31 mouse cellular contexts compared by ENCODE assay signal in the genomic region with DNA sequence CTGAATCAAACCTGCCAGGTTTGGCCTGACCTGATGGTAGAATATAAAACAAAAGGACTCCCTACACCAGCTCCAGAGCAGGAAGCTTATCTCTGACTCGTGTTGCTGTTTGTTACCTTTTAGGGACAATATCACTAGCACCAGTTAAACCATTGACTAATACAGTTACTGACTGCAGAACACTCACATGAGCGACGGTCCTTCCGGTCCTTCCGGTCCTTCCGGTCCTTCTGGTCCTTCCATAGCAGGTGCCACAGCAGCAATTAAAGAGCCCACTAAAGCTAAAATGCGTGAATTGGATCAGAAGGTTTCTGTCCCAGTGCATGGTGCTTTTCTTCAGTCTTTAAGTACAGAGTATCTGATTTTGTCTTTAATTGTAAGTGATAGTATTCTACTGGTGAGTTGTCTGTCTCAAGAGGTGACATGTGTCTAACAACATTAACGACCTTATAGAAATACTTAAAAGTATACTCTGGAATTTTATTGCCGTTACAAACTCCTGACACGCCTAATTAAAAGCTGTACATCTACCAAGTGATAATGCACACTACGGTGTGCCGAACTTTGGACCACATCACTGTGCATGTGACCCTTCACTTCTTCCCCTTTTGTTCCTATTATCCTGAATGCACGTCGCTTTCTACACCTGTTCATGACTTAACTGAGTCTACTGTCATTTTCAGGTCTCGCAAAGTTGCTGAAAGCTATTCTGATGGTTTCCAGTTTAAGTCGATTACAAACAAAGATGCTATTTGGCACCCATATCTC.
A peak's percentile ranks its signal among the peaks of the same experiment; 100 is the strongest.
DNase-seq lines count a peak whose midpoint lies in the region; ATAC-seq and TF ChIP-seq lines count a peak whose summit lies in the region.
"Had no signal": no experiment of that assay in that cellular context is flagged by ENCODE, and none has a peak within 500 bp of the region (broad histone marks: within the 10 kb centered on the region; RNA-seq: fewer than 3 reads in every experiment).

No protein-coding gene starts in this region.

- H3K4me1 ChIP-seq in cerebellum, adult 2 months (ENCODE audit: control insufficient read depth, insufficient read depth, low read length) = peaks cover 29% of the 10 kb centered on the region; the same call in 1 of the 2 replicates
- no peaks in the 10 kb centered on the region for H3K4me1 ChIP-seq in lung, adult 2 months (ENCODE audit: control insufficient read depth, insufficient read depth, low read length)
- H3K4me1 ChIP-seq in intestine, embryonic 16.5 days (ENCODE audit: control insufficient read depth, insufficient read depth, low read length) = no peaks in the 10 kb centered on the region
- no peaks in the 10 kb centered on the region for H3K4me1 ChIP-seq in stomach, embryonic 15.5 days
- H3K4me1 ChIP-seq: embryonic facial prominence, embryonic 12.5 days; heart, embryonic 12.5 days; hindbrain, embryonic 13.5 days; liver, embryonic 13.5 days; midbrain, embryonic 10.5 days; neural tube, embryonic 13.5 days had no signal

- no peaks in the 10 kb centered on the region for H3K36me3 ChIP-seq in intestine, embryonic 16.5 days (ENCODE audit: control insufficient read depth, insufficient read depth, low read length)
- H3K36me3 ChIP-seq in stomach, embryonic 15.5 days = no peaks in the 10 kb centered on the region
- H3K36me3 ChIP-seq: embryonic facial prominence, embryonic 12.5 days; heart, embryonic 12.5 days; hindbrain, embryonic 13.5 days; liver, embryonic 13.5 days; midbrain, embryonic 10.5 days; neural tube, embryonic 13.5 days had no signal

- no peak for TF ChIP-seq CTCF in cerebellum, adult 2 months (IDR thresholded peaks at IDR 0.05; ENCODE audit: borderline replicate concordance, insufficient read depth, low read depth, low read length)
- no peak for TF ChIP-seq CTCF in lung, adult 2 months (IDR thresholded peaks at IDR 0.05; ENCODE audit: insufficient read depth, low read length)

- 88% methylated on average over 16 of the region's 16 CpGs for WGBS in cerebellum, adult 2 months
- 69% methylated on average over 16 of the region's 16 CpGs for WGBS in lung, adult 2 months
- 63% methylated on average over 16 of the region's 16 CpGs for WGBS in intestine, embryonic 16.5 days
- WGBS in stomach, embryonic 15.5 days = 78% methylated on average over 16 of the region's 16 CpGs

- no peak overlapping the region for H3K9ac ChIP-seq in intestine, embryonic 16.5 days (ENCODE audit: low read depth, low read length)
- no peak overlapping the region for H3K9ac ChIP-seq in stomach, embryonic 15.5 days
- H3K9ac ChIP-seq: embryonic facial prominence, embryonic 12.5 days; heart, embryonic 12.5 days; hindbrain, embryonic 13.5 days; liver, embryonic 13.5 days; neural tube, embryonic 13.5 days had no signal

- 0 out of 2 replicates have a peak overlapping the region, but pooled peaks have one; percentile 12 for H3K4me2 ChIP-seq in intestine, embryonic 16.5 days (ENCODE audit: low read depth, low read length)
- no peak overlapping the region for H3K4me2 ChIP-seq in stomach, embryonic 15.5 days
- H3K4me2 ChIP-seq: embryonic facial prominence, embryonic 12.5 days; heart, embryonic 12.5 days; hindbrain, embryonic 13.5 days; liver, embryonic 13.5 days; neural tube, embryonic 13.5 days had no signal

- DNase-seq in cerebellum, adult 2 months = no peak
- no peak for DNase-seq in cerebellum, adult 9-10 months
- peak; percentile 4 for DNase-seq in lung, postnatal 36 days
- no peak for DNase-seq in lung, adult 2 months
- no peak for DNase-seq in gastrocnemius, adult 8-10 months (ENCODE audit: low spot score in 2 of 2)
- DNase-seq in right cerebral cortex, postnatal 4 days = no peak
- DNase-seq: adrenal gland, adult 2 months; adrenal gland, postnatal 36 days; cerebellum, adult 18-20 months; embryo, embryonic 11 days; gastrocnemius, postnatal 36 days; heart, adult 18-20 months; heart, postnatal 4 days; kidney, adult 2 months; kidney, postnatal 36 days; layer of hippocampus, postnatal 36 days; left cerebral cortex, postnatal 4 days; liver, embryonic 13.5 days; retina, postnatal 1 day; right cerebral cortex, postnatal 25 days; thymus, postnatal 14 days had no signal

- no peak for TF ChIP-seq POLR2A in cerebellum, adult 2 months (IDR thresholded peaks at IDR 0.05; ENCODE audit: borderline replicate concordance, insufficient read depth, low read length)
- no peak for TF ChIP-seq POLR2A in lung, adult 2 months (IDR thresholded peaks at IDR 0.05; ENCODE audit: borderline replicate concordance, extremely low read depth, low read depth, low read length)

- H3K9me3 ChIP-seq in intestine, embryonic 16.5 days (ENCODE audit: control insufficient read depth, low read length) = no peaks in the 10 kb centered on the region
- no peaks in the 10 kb centered on the region for H3K9me3 ChIP-seq in stomach, embryonic 15.5 days
- H3K9me3 ChIP-seq: embryonic facial prominence, embryonic 12.5 days; heart, embryonic 12.5 days; hindbrain, embryonic 13.5 days; midbrain, embryonic 10.5 days; neural tube, embryonic 13.5 days had no signal

- H3K4me3 ChIP-seq in cerebellum, adult 2 months (replicated peaks; ENCODE audit: insufficient read depth, low read depth, low read length) = no peak overlapping the region
- H3K4me3 ChIP-seq in lung, adult 2 months (replicated peaks; ENCODE audit: extremely low read depth, low read depth, low read length) = no peak overlapping the region
- H3K4me3 ChIP-seq in intestine, embryonic 16.5 days (ENCODE audit: low read length) = no peak overlapping the region
- H3K4me3 ChIP-seq in stomach, embryonic 15.5 days (replicated peaks) = no peak overlapping the region
- H3K4me3 ChIP-seq: embryonic facial prominence, embryonic 12.5 days; heart, embryonic 12.5 days; hindbrain, embryonic 13.5 days; liver, embryonic 13.5 days; midbrain, embryonic 10.5 days; neural tube, embryonic 13.5 days had no signal

- H3K27ac ChIP-seq in cerebellum, adult 2 months (ENCODE audit: insufficient read depth, low read length) = peak overlapping the region; percentile 84
- peak overlapping the region; percentile 46 for H3K27ac ChIP-seq in intestine, embryonic 16.5 days (ENCODE audit: low read length)
- H3K27ac ChIP-seq in stomach, embryonic 15.5 days = no peak overlapping the region; the same call in 1 of the 2 replicates
- H3K27ac ChIP-seq: embryonic facial prominence, embryonic 12.5 days; hindbrain, embryonic 13.5 days; liver, embryonic 13.5 days; midbrain, embryonic 10.5 days; neural tube, embryonic 13.5 days had no signal

- no peaks in the 10 kb centered on the region for H3K27me3 ChIP-seq in cerebellum, adult 2 months (ENCODE audit: control insufficient read depth, insufficient read depth, low read length)
- H3K27me3 ChIP-seq in intestine, embryonic 16.5 days (replicated peaks; ENCODE audit: control insufficient read depth, insufficient read depth, low read length) = no peaks in the 10 kb centered on the region
- no peaks in the 10 kb centered on the region for H3K27me3 ChIP-seq in stomach, embryonic 15.5 days (replicated peaks)
- H3K27me3 ChIP-seq: CH12.LX; embryonic facial prominence, embryonic 12.5 days; heart, embryonic 12.5 days; hindbrain, embryonic 13.5 days; liver, embryonic 13.5 days; neural tube, embryonic 13.5 days had no signal

- peak; percentile 93 for ATAC-seq in intestine, embryonic 16.5 days
- ATAC-seq in stomach, embryonic 15.5 days (ENCODE audit: insufficient read depth, low FRiP score, low read depth) = peak; percentile 58; the same call in 1 of the 2 replicates
- ATAC-seq: activated CD4-positive, CD25-positive, alpha-beta regulatory T cell, adult 4 months; forebrain, embryonic 14.5 days had no signal
